Mouse (Mus musculus) limb, embryonic 14.5 days (tissue): Measurements from ENCODE around the gene Lix1l. TPM values are rescaled to one million over a fixed set of nuclear protein-coding genes. Genes with fewer than 3 reads are reported as not detected.

ENCODE experiments used
- ATAC-seq: fragments of 200-750 bp; cut with Nextera tagmentation; 2 replicates; pipeline ENCODE4 v1.8.0; 2017; ENCODE audit warnings: low read depth, moderate number of reproducible peaks, moderate TSS enrichment; ENCODE audit not compliant: low FRiP score
- DNase-seq: peaks from one replicate; pipeline ENCODE4 v3.0.0-alpha.2; 2015; ENCODE audit warnings: low spot score
- H3K27ac ChIP-seq: fragments of 300-500 bp; sonication (generic); replicated peaks from 2 replicates; pipeline ENCODE4 v1.5.1; 2014; ENCODE audit warnings: low read depth, mild to moderate bottlenecking, low read length, moderate library complexity, mixed read lengths
- H3K27me3 ChIP-seq: fragments of 300-500 bp; sonication (generic); 2 replicates; pipeline ENCODE4 v1.6.1; 2014; ENCODE audit warnings: low read length, mixed read lengths; ENCODE audit not compliant: control insufficient read depth, insufficient read depth
- H3K36me3 ChIP-seq: fragments of 300-500 bp; sonication (generic); 2 replicates; pipeline ENCODE4 v1.6.1; 2014; ENCODE audit warnings: mild to moderate bottlenecking, low read length, moderate library complexity, mixed read lengths; ENCODE audit not compliant: control insufficient read depth, insufficient read depth
- H3K4me1 ChIP-seq: fragments of 300-500 bp; sonication (generic); 2 replicates; pipeline ENCODE4 v1.6.1; 2014; ENCODE audit warnings: antibody characterized with exemption, low read length, mixed read lengths; ENCODE audit not compliant: control insufficient read depth, insufficient read depth
- H3K4me2 ChIP-seq: fragments of 300-500 bp; sonication (generic); replicated peaks from 2 replicates; pipeline ENCODE4 v1.6.1; 2014; ENCODE audit warnings: low read depth, mild to moderate bottlenecking, low read length, moderate library complexity; ENCODE audit not compliant: severe bottlenecking
- H3K4me3 ChIP-seq: fragments of 300-500 bp; sonication (generic); replicated peaks from 2 replicates; pipeline ENCODE4 v1.5.1; 2014; ENCODE audit warnings: low read length
- H3K9ac ChIP-seq: fragments of 300-500 bp; sonication (generic); 2 replicates; pipeline ENCODE4 v1.6.1; 2014; ENCODE audit warnings: mild to moderate bottlenecking, low read depth, low read length, moderate library complexity; ENCODE audit not compliant: severe bottlenecking
- H3K9me3 ChIP-seq: fragments of 300-500 bp; sonication (generic); 2 replicates; pipeline ENCODE4 v1.6.1; 2016; ENCODE audit warnings: low read length; ENCODE audit not compliant: control insufficient read depth
- POLR2A ChIP-seq: fragments of 200-500 bp; IDR thresholded peaks from 2 replicates; pipeline ENCODE4 v1.8.0; 2012; ENCODE audit warnings: inconsistent platforms, mild to moderate bottlenecking, moderate library complexity, borderline replicate concordance; ENCODE audit not compliant: insufficient read depth, insufficient read length; ENCODE audit errors: extremely low read depth
- WGBS: fragments of 180-500 bp; shearing (Covaris S2); extraction: QIAGEN DNeasy Blood & Tissue Kit; methylation state at CpG from one replicate; pipeline ENCODE4 v1.1.7; 2014; 5-methylcytosine and 5-hydroxymethylcytosine counted together
- polyA plus RNA-seq, 2 experiments: library from polyadenylated mRNA; depleted of rRNA in 1 of 2; stranded (reverse) in 1 of 2; unstranded in 1 of 2; fragments of >200 nt; fragmentation: Nextera tagmentation in 1 of 2; extraction: Ambion mirVana in 1 of 2; gene quantifications; 2 replicates each; pipeline versions ENCODE4 v1.2.1 to v1.2.3; 2012 to 2014

The Lix1l gene
- polyA plus RNA-seq, 2 experiments, result 8.9 to 84.2 TPM

DNA sequence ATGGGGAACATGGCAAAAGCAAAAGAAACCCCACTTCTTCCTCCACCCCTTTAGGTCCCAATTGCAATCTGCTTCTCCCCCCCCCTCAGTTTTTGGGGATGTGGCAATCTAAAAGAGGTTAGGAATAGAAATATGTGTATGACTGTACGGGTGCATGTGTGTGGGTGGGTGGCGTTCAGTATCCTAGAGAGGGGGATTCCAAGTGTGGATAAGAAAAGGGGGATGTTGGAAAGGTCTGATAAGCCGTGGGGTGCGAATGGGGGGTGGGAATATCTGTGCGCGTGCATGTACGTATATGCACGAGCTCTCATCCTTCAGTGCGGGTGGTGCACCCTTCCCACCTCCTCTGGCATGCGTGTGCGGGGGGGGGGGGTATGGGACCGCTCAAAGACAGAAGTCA lies 4.1 kb upstream of the Lix1l start:
- Histone ChIP-seq H3K4me2 (peak overlapping the region; percentile 99), H3K27ac (no peak overlapping the region), H3K27me3 (no peaks in the 10 kb centered on the region), H3K4me3 (peak overlapping the region; percentile 45), H3K4me1 (peaks cover 32% of the 10 kb centered on the region), H3K9ac (peak overlapping the region; percentile 66), H3K36me3 (no peaks in the 10 kb centered on the region), H3K9me3 (no peaks in the 10 kb centered on the region)
- no peak for TF ChIP-seq POLR2A
- no peak for ATAC-seq
- no peak for DNase-seq
- 4% methylated on average over 11 of the region's 12 CpGs for WGBS

GRCm38 (mm10) chr3:96597435-96597891 lies 3.5 kb upstream of the Lix1l start:
- Histone ChIP-seq H3K4me1 (peaks cover 38% of the 10 kb centered on the region), H3K4me2 (peak overlapping the region; percentile 99), H3K27me3 (no peaks in the 10 kb centered on the region), H3K9me3 (no peaks in the 10 kb centered on the region), H3K9ac (peak overlapping the region; percentile 66), H3K4me3 (peak overlapping the region; percentile 45), H3K27ac (peak overlapping the region; percentile 55; the same call in 1 of the 2 replicates), H3K36me3 (no peaks in the 10 kb centered on the region)
- no peak for TF ChIP-seq POLR2A
- DNase-seq, result no peak
- ATAC-seq, result no peak
- under 1% methylated on average over 31 of the region's 40 CpGs for WGBS

DNA sequence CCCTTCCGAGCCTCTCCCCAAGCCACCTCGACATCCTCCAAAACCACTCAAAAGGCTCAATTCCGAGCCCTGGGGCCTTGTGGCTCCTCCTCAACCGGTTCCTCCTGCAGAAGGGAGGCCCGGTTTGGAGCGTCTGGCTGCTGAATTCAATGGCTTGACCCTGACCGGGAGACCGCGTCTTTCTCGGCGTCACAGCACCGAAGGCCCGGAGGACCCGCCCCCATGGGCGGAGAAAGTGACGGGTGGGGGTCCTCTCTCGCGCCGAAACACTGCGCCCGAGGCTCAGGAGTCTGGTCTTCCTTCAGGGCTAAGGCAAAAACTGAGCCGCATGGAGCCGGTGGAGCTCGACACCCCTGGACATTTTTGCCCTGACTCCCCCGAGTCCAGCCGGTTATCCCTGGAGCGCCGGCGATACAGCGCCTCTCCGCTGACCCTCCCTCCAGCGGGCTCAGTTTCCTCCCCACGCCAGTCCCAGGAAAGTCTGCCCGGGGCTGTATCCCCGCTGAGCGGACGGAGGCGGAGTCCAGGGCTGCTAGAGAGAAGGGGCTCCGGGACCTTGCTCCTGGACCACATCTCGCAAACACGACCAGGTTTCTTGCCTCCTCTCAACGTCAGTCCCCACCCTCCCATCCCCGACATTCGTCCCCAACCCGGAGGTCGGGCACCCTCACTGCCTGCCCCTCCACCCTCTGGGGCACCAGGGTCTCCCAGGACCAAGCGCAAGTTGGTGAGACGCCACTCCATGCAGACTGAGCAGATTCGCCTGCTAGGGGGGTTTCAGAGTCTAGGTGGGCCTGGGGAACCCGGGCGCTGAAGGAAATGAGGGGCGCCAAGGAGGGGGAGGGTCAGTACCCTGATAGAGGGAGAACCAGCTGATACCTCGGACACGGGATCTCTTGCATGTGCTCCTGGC lies 2.5 kb upstream of the Lix1l start:
- no peak for TF ChIP-seq POLR2A
- Histone ChIP-seq H3K4me1 (peaks cover 39% of the 10 kb centered on the region), H3K4me2 (peak overlapping the region; percentile 99), H3K4me3 (peak overlapping the region; percentile 45), H3K36me3 (no peaks in the 10 kb centered on the region; the same call in 1 of the 2 replicates), H3K9ac (peak overlapping the region; percentile 66), H3K27me3 (no peaks in the 10 kb centered on the region), H3K27ac (peak overlapping the region; percentile 55; the same call in 1 of the 2 replicates), H3K9me3 (no peaks in the 10 kb centered on the region)
- ATAC-seq (peak; percentile 10; the same call in 1 of the 2 replicates), DNase-seq (peak; percentile 67)
- under 1% methylated on average over 54 of the region's 54 CpGs for whole genome bisulfite sequencing

DNA sequence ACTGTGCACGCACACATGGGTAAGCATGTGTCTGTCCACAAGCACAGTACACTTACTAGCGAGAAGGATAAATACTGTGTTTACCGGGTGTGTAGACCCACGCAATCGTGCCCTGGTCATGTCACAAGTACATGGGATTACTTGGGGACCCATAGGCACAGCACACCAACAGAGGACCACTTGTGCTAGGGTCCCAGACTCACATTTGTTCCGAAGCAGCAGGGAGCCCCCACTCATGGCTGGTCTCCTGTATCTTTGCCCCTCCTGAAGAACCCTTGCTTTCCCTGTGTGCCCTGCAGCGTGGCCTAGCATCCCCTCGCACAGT lies 1.9 kb upstream of the Lix1l start:
- H3K36me3 ChIP-seq, result peaks cover 3% of the 10 kb centered on the region
- DNase-seq (no peak), ATAC-seq (no peak)
- H3K27me3 ChIP-seq, result no peaks in the 10 kb centered on the region
- H3K9me3 ChIP-seq, result no peaks in the 10 kb centered on the region
- no peak for TF ChIP-seq POLR2A
- peak overlapping the region; percentile 45; the same call in 1 of the 2 replicates for H3K4me3 ChIP-seq
- 39% methylated on average over 8 of the region's 8 CpGs for WGBS
- H3K9ac ChIP-seq, result peak overlapping the region; percentile 66; the same call in 1 of the 2 replicates
- peak overlapping the region; percentile 99 for H3K4me2 ChIP-seq
- no peak overlapping the region for H3K27ac ChIP-seq
- H3K4me1 ChIP-seq, result peaks cover 45% of the 10 kb centered on the region

GRCm38 (mm10) chr3:96599411-96599810 lies 1.5 kb upstream of the Lix1l start:
- Histone ChIP-seq H3K4me1 (peaks cover 49% of the 10 kb centered on the region), H3K27me3 (no peaks in the 10 kb centered on the region), H3K9ac (no peak overlapping the region), H3K4me3 (peak overlapping the region; percentile 45; the same call in 1 of the 2 replicates), H3K27ac (no peak overlapping the region), H3K9me3 (no peaks in the 10 kb centered on the region), H3K36me3 (peaks cover 4% of the 10 kb centered on the region), H3K4me2 (peak overlapping the region; percentile 99; the same call in 1 of the 2 replicates)
- ATAC-seq (no peak), DNase-seq (no peak)
- TF ChIP-seq POLR2A, result no peak
- 71% methylated on average over 3 of the region's 3 CpGs for WGBS
